Mouse (Mus musculus): ENCODE data around the gene Rab1a. TPM values are rescaled to one million over a fixed set of nuclear protein-coding genes. Genes with fewer than 3 reads are reported as not detected.

Rab1a gene
- total and polyA plus RNA-seq, 2 experiments = 50.4 to 93.4 TPM

DNA sequence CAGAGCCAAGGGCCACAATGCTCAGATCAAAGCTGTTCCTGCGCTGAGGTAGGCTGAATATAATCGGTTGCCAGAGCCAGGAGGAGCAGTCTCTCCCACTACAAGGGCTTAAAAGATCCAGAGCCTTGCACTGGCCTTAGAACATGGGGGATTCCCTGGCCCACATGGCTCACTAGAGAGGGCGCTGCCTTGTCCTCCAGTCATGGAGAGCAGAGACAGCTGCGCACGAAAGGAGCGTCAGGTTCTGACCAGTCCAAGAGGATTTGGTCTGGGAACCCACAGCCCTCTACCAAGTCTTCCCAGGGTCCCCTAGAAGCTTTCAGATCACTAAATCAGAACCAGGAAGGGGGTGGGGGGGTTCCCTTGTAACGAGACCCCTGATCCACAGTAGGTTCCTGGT is 40.1 kb downstream of the Rab1a start:
- no peak overlapping the region for H3K27ac ChIP-seq (replicated peaks; ENCODE audit: insufficient read depth, low read depth, low read length)
- H3K27me3 ChIP-seq (ENCODE audit: control insufficient read depth, insufficient read depth, low read length) = no peaks in the 10 kb centered on the region
- no peak for DNase-seq (ENCODE audit: extremely low read depth, low read depth, low spot score)
- no peaks in the 10 kb centered on the region for H3K4me1 ChIP-seq (ENCODE audit: control insufficient read depth, insufficient read depth, low read length)
- H3K9ac ChIP-seq (ENCODE audit: low read depth, low read length) = no peak overlapping the region
- no peak overlapping the region for H3K4me3 ChIP-seq (ENCODE audit: insufficient read depth, low read depth, low read length)
- TF ChIP-seq CTCF (IDR thresholded peaks at IDR 0.05; ENCODE audit: low read depth, low read length) = no peak
- TF ChIP-seq POLR2A (IDR thresholded peaks at IDR 0.05; ENCODE audit: extremely low read depth, insufficient read depth, low read length) = no peak
- H3K79me2 ChIP-seq (ENCODE audit: control insufficient read depth, insufficient read depth, low read length) = peaks cover 10% of the 10 kb centered on the region; the same call in 1 of the 2 replicates
- 93% methylated on average over 7 of the region's 7 CpGs for WGBS
- H3K36me3 ChIP-seq (ENCODE audit: control insufficient read depth, insufficient read depth, low read length) = peaks cover 24% of the 10 kb centered on the region

GRCm38 (mm10) chr11:20242366-20243056 is 41.3 kb downstream of the Rab1a start:
- Histone ChIP-seq H3K9ac (ENCODE audit: low read depth, low read length) (no peak overlapping the region), H3K4me3 (ENCODE audit: insufficient read depth, low read depth, low read length) (no peak overlapping the region), H3K36me3 (ENCODE audit: control insufficient read depth, insufficient read depth, low read length) (peaks cover 12% of the 10 kb centered on the region), H3K27ac (replicated peaks; ENCODE audit: insufficient read depth, low read depth, low read length) (no peak overlapping the region), H3K79me2 (ENCODE audit: control insufficient read depth, insufficient read depth, low read length) (peaks cover 21% of the 10 kb centered on the region; the same call in 1 of the 2 replicates), H3K4me1 (ENCODE audit: control insufficient read depth, insufficient read depth, low read length) (no peaks in the 10 kb centered on the region), H3K27me3 (ENCODE audit: control insufficient read depth, insufficient read depth, low read length) (no peaks in the 10 kb centered on the region)
- TF ChIP-seq CTCF (IDR thresholded peaks at IDR 0.05; ENCODE audit: low read depth, low read length) = no peak
- no peak for TF ChIP-seq POLR2A (IDR thresholded peaks at IDR 0.05; ENCODE audit: extremely low read depth, insufficient read depth, low read length)
- 89% methylated on average over 6 of the region's 6 CpGs for WGBS
- no peak for DNase-seq (ENCODE audit: extremely low read depth, low read depth, low spot score)

- Histone ChIP-seq H3K4me3 (ENCODE audit: insufficient read depth, low read depth, low read length) (no peak overlapping the region), H3K9ac (ENCODE audit: low read depth, low read length) (no peak overlapping the region), H3K36me3 (ENCODE audit: control insufficient read depth, insufficient read depth, low read length) (peaks cover 11% of the 10 kb centered on the region), H3K27ac (replicated peaks; ENCODE audit: insufficient read depth, low read depth, low read length) (no peak overlapping the region), H3K27me3 (ENCODE audit: control insufficient read depth, insufficient read depth, low read length) (no peaks in the 10 kb centered on the region), H3K4me1 (ENCODE audit: control insufficient read depth, insufficient read depth, low read length) (no peaks in the 10 kb centered on the region), H3K79me2 (ENCODE audit: control insufficient read depth, insufficient read depth, low read length) (peaks cover 21% of the 10 kb centered on the region; the same call in 1 of the 2 replicates)
- 78% methylated on average over 9 of the region's 9 CpGs for WGBS
- no peak for TF ChIP-seq POLR2A (IDR thresholded peaks at IDR 0.05; ENCODE audit: extremely low read depth, insufficient read depth, low read length)
- DNase-seq (ENCODE audit: extremely low read depth, low read depth, low spot score) = no peak
Observed at GRCm38 (mm10) chr11:20243214-20243913, 42.1 kb downstream of the Rab1a start.

GRCm38 (mm10) chr11:20244336-20245290 is 43.4 kb downstream of the Rab1a start:
- Histone ChIP-seq H3K4me1 (ENCODE audit: control insufficient read depth, insufficient read depth, low read length) (no peaks in the 10 kb centered on the region), H3K36me3 (ENCODE audit: control insufficient read depth, insufficient read depth, low read length) (peaks cover 3% of the 10 kb centered on the region; the same call in 1 of the 2 replicates), H3K27ac (replicated peaks; ENCODE audit: insufficient read depth, low read depth, low read length) (no peak overlapping the region), H3K27me3 (ENCODE audit: control insufficient read depth, insufficient read depth, low read length) (no peaks in the 10 kb centered on the region), H3K79me2 (ENCODE audit: control insufficient read depth, insufficient read depth, low read length) (peaks cover 25% of the 10 kb centered on the region), H3K9ac (ENCODE audit: low read depth, low read length) (no peak overlapping the region), H3K4me3 (ENCODE audit: insufficient read depth, low read depth, low read length) (no peak overlapping the region)
- WGBS = 91% methylated on average over 16 of the region's 16 CpGs
- no peak for DNase-seq (ENCODE audit: extremely low read depth, low read depth, low spot score)
- TF ChIP-seq CTCF (IDR thresholded peaks at IDR 0.05; ENCODE audit: low read depth, low read length) = no peak
- TF ChIP-seq POLR2A (IDR thresholded peaks at IDR 0.05; ENCODE audit: extremely low read depth, insufficient read depth, low read length) = no peak

GRCm38 (mm10) chr11:20245316-20245715 is 44.1 kb downstream of the Rab1a start:
- TF ChIP-seq POLR2A (IDR thresholded peaks at IDR 0.05; ENCODE audit: extremely low read depth, insufficient read depth, low read length) (no peak), CTCF (IDR thresholded peaks at IDR 0.05; ENCODE audit: low read depth, low read length) (no peak)
- H3K36me3 ChIP-seq (ENCODE audit: control insufficient read depth, insufficient read depth, low read length) = no peaks in the 10 kb centered on the region
- no peak overlapping the region for H3K9ac ChIP-seq (ENCODE audit: low read depth, low read length)
- H3K79me2 ChIP-seq (ENCODE audit: control insufficient read depth, insufficient read depth, low read length) = peaks cover 25% of the 10 kb centered on the region
- H3K27me3 ChIP-seq (ENCODE audit: control insufficient read depth, insufficient read depth, low read length) = no peaks in the 10 kb centered on the region
- 77% methylated on average over 6 of the region's 6 CpGs for WGBS
- peaks cover 2% of the 10 kb centered on the region; the same call in 1 of the 2 replicates for H3K4me1 ChIP-seq (ENCODE audit: control insufficient read depth, insufficient read depth, low read length)
- DNase-seq (ENCODE audit: extremely low read depth, low read depth, low spot score) = no peak
- no peak overlapping the region for H3K4me3 ChIP-seq (ENCODE audit: insufficient read depth, low read depth, low read length)
- no peak overlapping the region for H3K27ac ChIP-seq (replicated peaks; ENCODE audit: insufficient read depth, low read depth, low read length)

All from liver, adult 2 months (tissue).